14 mouse cellular contexts compared by ENCODE assay signal in the genomic region with DNA sequence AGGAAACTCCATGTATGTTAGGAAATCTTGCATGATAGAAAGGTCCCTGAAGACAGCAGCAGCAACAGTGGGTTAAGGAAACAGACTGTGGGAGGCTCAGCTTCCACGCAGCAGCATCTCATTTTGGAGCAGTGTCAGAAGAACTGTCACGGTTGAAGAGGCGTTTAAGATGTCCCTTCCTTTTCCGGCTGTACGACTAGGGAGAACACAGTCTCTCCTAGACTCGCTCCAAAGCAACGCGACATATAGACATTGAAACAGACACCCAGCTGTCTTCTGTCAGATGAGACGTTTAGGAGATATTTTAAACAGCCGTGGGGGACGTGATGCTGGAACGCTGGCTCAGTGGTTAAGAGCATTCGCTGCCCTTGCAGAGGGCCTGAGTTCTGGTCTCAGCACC. TPM values are rescaled to one million over a fixed set of nuclear protein-coding genes. Genes with fewer than 3 reads are reported as not detected.
DNase-seq lines count a peak whose midpoint lies in the region; ATAC-seq and TF ChIP-seq lines count a peak whose summit lies in the region.
"Had no signal": no experiment of that assay in that cellular context is flagged by ENCODE, and none has a peak within 500 bp of the region (broad histone marks: within the 10 kb centered on the region; RNA-seq: fewer than 3 reads in every experiment).

No protein-coding gene starts in this region.

- no peak overlapping the region for H3K4me2 ChIP-seq in kidney, embryonic 15.5 days
- no peak overlapping the region for H3K4me2 ChIP-seq in lung, embryonic 14.5 days
- H3K4me2 ChIP-seq: hindbrain, embryonic 15.5 days; midbrain, embryonic 15.5 days had no signal

- peak overlapping the region; percentile 74 for H3K27ac ChIP-seq in kidney, embryonic 15.5 days
- peak overlapping the region; percentile 3; the same call in 1 of the 2 replicates for H3K27ac ChIP-seq in lung, embryonic 14.5 days (ENCODE audit: low read depth)
- H3K27ac ChIP-seq: forebrain, embryonic 10.5 days; heart, adult 2 months; hindbrain, embryonic 15.5 days; midbrain, embryonic 15.5 days had no signal

- H3K4me3 ChIP-seq in kidney, embryonic 15.5 days (replicated peaks), result no peak overlapping the region
- no peak overlapping the region for H3K4me3 ChIP-seq in lung, embryonic 14.5 days (ENCODE audit: low read depth, low read length)
- no peak overlapping the region for H3K4me3 ChIP-seq in lung, adult 2 months (replicated peaks; ENCODE audit: extremely low read depth, low read depth, low read length)
- H3K4me3 ChIP-seq: forebrain, embryonic 10.5 days; heart, adult 2 months; hindbrain, embryonic 15.5 days; midbrain, embryonic 15.5 days had no signal

- H3K36me3 ChIP-seq in kidney, embryonic 15.5 days, result peaks cover 23% of the 10 kb centered on the region
- H3K36me3 ChIP-seq in lung, embryonic 14.5 days (ENCODE audit: insufficient read depth), result peaks cover 8% of the 10 kb centered on the region; the same call in 1 of the 2 replicates

- no peak overlapping the region for H3K9ac ChIP-seq in kidney, embryonic 15.5 days
- no peak overlapping the region for H3K9ac ChIP-seq in lung, embryonic 14.5 days
- H3K9ac ChIP-seq: hindbrain, embryonic 15.5 days; midbrain, embryonic 15.5 days had no signal

- H3K27me3 ChIP-seq in kidney, embryonic 15.5 days, result no peaks in the 10 kb centered on the region
- no peaks in the 10 kb centered on the region for H3K27me3 ChIP-seq in lung, embryonic 14.5 days (ENCODE audit: insufficient read depth, low read length)
- H3K27me3 ChIP-seq: hindbrain, embryonic 15.5 days; midbrain, embryonic 15.5 days had no signal

- 32% methylated on average over 13 of the region's 13 CpGs for WGBS in kidney, embryonic 15.5 days
- WGBS in lung, embryonic 14.5 days, result 39% methylated on average over 13 of the region's 13 CpGs
- WGBS in lung, adult 2 months, result 74% methylated on average over 13 of the region's 13 CpGs

- ATAC-seq in kidney, embryonic 15.5 days (replicated peaks; ENCODE audit: low FRiP score), result no peak
- peak; percentile 77 for ATAC-seq in lung, embryonic 14.5 days (ENCODE audit: insufficient read depth)
- ATAC-seq: midbrain, embryonic 15.5 days had no signal

- peaks cover 26% of the 10 kb centered on the region for H3K4me1 ChIP-seq in kidney, embryonic 15.5 days
- H3K4me1 ChIP-seq in lung, embryonic 14.5 days (ENCODE audit: insufficient read depth), result peaks cover 6% of the 10 kb centered on the region; the same call in 1 of the 2 replicates
- peaks cover 6% of the 10 kb centered on the region; the same call in 1 of the 2 replicates for H3K4me1 ChIP-seq in lung, adult 2 months (ENCODE audit: control insufficient read depth, insufficient read depth, low read length)
- H3K4me1 ChIP-seq: forebrain, embryonic 10.5 days; hindbrain, embryonic 15.5 days; midbrain, embryonic 15.5 days had no signal

- TF ChIP-seq CTCF in lung, embryonic 14.5 days (IDR thresholded peaks at IDR 0.05; ENCODE audit: low read depth), result no peak
- TF ChIP-seq CTCF in lung, adult 2 months (IDR thresholded peaks at IDR 0.05; ENCODE audit: insufficient read depth, low read length), result no peak

- H3K9me3 ChIP-seq in kidney, embryonic 15.5 days (replicated peaks), result no peaks in the 10 kb centered on the region
- H3K9me3 ChIP-seq in lung, embryonic 14.5 days (ENCODE audit: low read depth, low read length), result no peaks in the 10 kb centered on the region
- H3K9me3 ChIP-seq: forebrain, embryonic 10.5 days; G1E; hindbrain, embryonic 15.5 days; midbrain, embryonic 15.5 days had no signal

- no peak for DNase-seq in kidney, adult 11 months
- DNase-seq in lung, embryonic 14.5 days, result peak; percentile 85
- DNase-seq in lung, adult 2 months, result no peak
- peak; percentile 37 to 69 for DNase-seq in left cerebral cortex, adult 9 months (ENCODE audit: low spot score in 2 of 2)
- DNase-seq in right cerebral cortex, postnatal 36 days (ENCODE audit: low spot score in 2 of 2), result peak; percentile 40 to 75
- DNase-seq in ovary, postnatal 36 days (ENCODE audit: low spot score), result no peak
- DNase-seq: adrenal gland, postnatal 10 days; cerebellum, postnatal 14 days; heart, adult 2 months had no signal

- no peak for TF ChIP-seq POLR2A in lung, adult 2 months (IDR thresholded peaks at IDR 0.05; ENCODE audit: borderline replicate concordance, extremely low read depth, low read depth, low read length)

RNA-seq across cellular contexts. Expression of a gene that starts 12.7 kb away (rescaled TPM):
- polyA plus RNA-seq in kidney, embryonic 15.5 days (2015; fragmentation: Nextera tagmentation; extraction: Ambion mirVana), result 1.5 and 3.1 TPM in 2 replicates
- 1.9 and 2.4 TPM in 2 replicates for polyA plus RNA-seq in lung, embryonic 14.5 days (2014; fragmentation: Nextera tagmentation; extraction: Ambion mirVana)
- polyA plus RNA-seq in lung, adult 2 months (2012; rRNA removed), result 15.6 and 19.4 TPM in 2 replicates

RNA-seq across cellular contexts. Expression of a gene that starts 32.0 kb away (rescaled TPM):
- polyA plus RNA-seq in kidney, embryonic 15.5 days (2015; fragmentation: Nextera tagmentation; extraction: Ambion mirVana), result 0.83 and 2.4 TPM in 2 replicates
- 1.1 and 1.2 TPM in 2 replicates for polyA plus RNA-seq in lung, embryonic 14.5 days (2014; fragmentation: Nextera tagmentation; extraction: Ambion mirVana)
- 75.9 and 90.6 TPM in 2 replicates for polyA plus RNA-seq in lung, adult 2 months (2012; rRNA removed)
- polyA plus RNA-seq: G1E had no signal

Comparison
In these comparisons a context has a peak if more than half of its experiments do, and no peak if none do; other contexts are left out.
1. DNase-seq: peak in lung, embryonic 14.5 days (single experiment), left cerebral cortex, adult 9 months (2 of 2) and right cerebral cortex, postnatal 36 days (2 of 2); none in kidney, adult 11 months (single experiment), lung, adult 2 months (single experiment) and ovary, postnatal 36 days (single experiment).
2. RNA of a gene that starts 32.0 kb away (polyA plus RNA-seq): 75.9 to 90.6 TPM in lung, adult 2 months; 1.1 to 1.2 TPM in lung, embryonic 14.5 days and 0.83 to 2.4 TPM in kidney, embryonic 15.5 days; every median in the first group is over 10 times any median in the second.